Mouse (Mus musculus) A20 (cell line): Measurements from ENCODE around the gene Olfr659.

Experiments used
- DNase-seq: peaks from one replicate; pipeline ENCODE4 v3.0.0-alpha.2; 2011; ENCODE audit warnings: low read depth, low spot score

Gene Olfr659

DNA sequence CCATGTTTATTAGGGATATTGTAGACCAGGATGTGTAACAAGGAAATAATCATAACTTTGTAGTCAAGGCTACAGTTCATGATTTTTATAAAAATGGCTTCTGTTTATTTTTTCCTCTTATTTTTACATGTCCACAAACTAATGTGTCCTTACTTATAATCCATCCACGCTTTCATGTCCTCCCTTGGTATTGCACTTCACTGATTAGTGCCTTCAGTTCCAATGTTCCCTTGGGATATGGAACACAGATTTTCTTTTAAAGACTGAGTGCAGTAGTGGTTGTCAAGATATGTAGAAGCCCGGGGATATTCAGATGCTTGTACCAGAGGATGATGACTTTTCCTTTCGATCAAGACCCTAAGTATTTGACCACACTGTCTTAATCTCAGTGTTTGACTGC lies at the start of gene Olfr659:
Olfr659 (plus strand) TSS at position 301 of the 400 bp plus-strand sequence.
- no peak for DNase-seq

DNA sequence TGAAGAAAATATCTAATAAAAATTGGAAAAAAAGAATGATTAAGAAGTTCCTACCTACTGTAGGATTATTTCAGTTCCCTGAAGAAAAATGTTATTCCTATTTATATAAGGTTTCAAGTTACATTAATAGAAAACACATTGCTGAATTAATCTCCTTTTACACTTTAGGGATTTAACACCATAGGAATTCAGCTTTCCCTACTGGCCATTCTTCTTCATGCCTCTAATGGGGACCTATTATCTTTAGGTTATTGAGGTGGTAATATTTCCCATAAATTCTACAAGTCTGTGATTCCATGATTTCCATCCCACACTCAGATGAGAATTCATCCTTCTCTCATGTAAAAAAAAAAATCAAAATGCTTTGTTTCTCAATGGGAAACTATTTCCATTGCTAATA lies 42.1 kb upstream of the Olfr659 start, which contains the start of gene Olfr657:
Olfr657 (plus strand) TSS at position 301 of the 400 bp plus-strand sequence.
- DNase-seq = no peak

DNA sequence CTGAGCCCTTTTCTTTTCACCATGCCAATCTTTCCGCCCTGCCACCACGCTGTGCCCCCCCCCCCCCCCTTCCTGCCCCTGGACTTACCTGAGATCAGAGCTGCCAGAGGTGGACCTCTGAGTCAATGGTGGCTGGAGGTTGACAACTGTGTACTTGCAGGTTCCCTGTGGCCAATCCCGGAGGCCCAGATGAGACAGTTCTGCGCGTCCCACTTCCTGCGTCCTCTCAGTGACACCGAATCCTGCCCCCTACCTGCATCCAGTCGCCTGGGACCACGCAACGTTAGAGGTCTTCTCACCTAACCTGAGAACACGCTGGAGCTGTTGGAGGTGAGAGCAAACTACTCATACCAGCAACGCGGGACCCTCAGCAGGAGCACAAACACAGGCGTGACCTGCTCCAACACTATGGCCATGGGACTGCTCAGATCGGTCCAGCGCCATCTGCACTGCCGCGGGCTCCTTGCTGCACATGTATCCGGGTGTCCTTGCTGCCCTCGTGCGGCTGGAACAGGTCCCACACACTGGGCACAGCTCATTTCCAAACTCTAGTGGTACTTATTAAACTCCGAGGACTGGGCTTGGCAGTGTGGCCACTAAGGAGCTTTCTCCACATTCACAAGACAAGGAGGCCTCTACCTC lies 19.6 kb upstream of the Olfr659 start, which contains the start of gene Olfr658:
Olfr658 (minus strand) TSS at position 465 of the 642 bp plus-strand sequence.
- DNase-seq = no peak

DNA sequence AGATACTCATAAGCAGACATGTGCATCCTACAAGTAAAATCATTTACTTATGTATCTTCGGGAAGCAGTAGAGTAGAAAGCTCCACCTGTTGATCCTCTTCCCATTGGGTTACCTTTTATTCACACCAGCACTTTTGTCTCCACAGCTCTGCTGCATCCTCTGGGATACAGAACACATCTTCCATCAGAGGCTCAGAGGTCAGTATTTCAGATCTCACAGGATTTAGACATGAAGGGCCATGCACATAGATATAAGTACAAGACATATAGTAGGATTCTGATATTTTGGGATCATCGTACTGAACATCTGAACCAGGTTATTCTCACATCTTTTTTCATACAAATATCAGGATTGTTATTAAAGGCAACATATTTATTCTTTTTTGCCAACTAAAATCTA lies 19.6 kb downstream of the Olfr659 start, which contains the start of gene Olfr661:
Olfr661 (plus strand) TSS at position 301 of the 400 bp plus-strand sequence.
- DNase-seq = no peak
